Mouse (Mus musculus) myocyte (in vitro differentiated cells): ENCODE measurements around the gene Nccrp1.

Source experiments
- MAX ChIP-seq: IDR thresholded peaks from one replicate; pipeline ENCODE4 v1.6.1; 2011; ENCODE audit warnings: low read depth, mild to moderate bottlenecking, control low read depth
- POLR2A ChIP-seq: IDR thresholded peaks from one replicate; pipeline ENCODE4 v1.6.1; 2011; ENCODE audit warnings: low read depth, mild to moderate bottlenecking, control low read depth, moderate library complexity; ENCODE audit not compliant: insufficient read length

DNA sequence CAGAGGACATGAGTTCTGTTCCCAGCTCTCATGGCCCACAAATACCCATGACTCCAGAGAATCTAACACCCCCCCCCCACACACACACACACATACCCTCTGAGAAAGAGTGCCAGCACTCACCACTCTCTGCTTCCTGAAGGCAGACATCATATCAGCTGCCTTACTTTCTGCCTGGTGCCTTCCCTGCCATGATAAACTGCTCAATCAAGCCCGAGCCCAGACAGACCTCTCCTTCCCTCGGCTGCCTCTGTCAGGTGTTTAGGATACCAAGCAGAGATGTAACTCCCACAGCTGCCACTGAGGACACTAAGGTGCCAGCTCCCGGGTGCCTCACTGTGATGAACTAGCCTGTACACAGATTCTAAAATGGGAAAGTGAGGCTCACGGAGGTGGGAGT is 37.4 kb upstream of the Nccrp1 start:
- TF ChIP-seq POLR2A (no peak), MAX (no peak)
